Mouse (Mus musculus) gastrocnemius, postnatal 10 days (tissue): ENCODE data around the gene Parp11. TPM values are rescaled to one million over a fixed set of nuclear protein-coding genes. Genes with fewer than 3 reads are reported as not detected.

Source experiments
- total RNA-seq, 2 experiments: library from RNA; stranded (reverse); gene quantifications; 2 replicates each; pipeline ENCODE4 v1.2.3; 2021

Parp11 gene
- total RNA-seq, 2 experiments from 2014 or later = 7.6 to 9.2 TPM

Other genes with a start within 250 kb of the Parp11 start
- gene Cracr2a, start 114.5 kb downstream of the Parp11 start, total RNA-seq = 1 to 10 TPM; 1.5 to 1.7 TPM